Mouse (Mus musculus) thymus, postnatal 36 days (tissue): ENCODE data around the gene Ski.

Source experiments
- DNase-seq, 2 experiments: peaks; one replicate each; pipeline ENCODE4 v3.0.0; 2022; ENCODE audit warnings: mixed read lengths in 2 of 2

Gene Ski

GRCm38 (mm10) chr4:155173822-155174785 lies 48.3 kb downstream of the Ski start:
- no peak for DNase-seq

GRCm38 (mm10) chr4:155172909-155173821 lies 49.2 kb downstream of the Ski start:
- peak in 1 of 2 experiments; percentile 22 for DNase-seq

DNA sequence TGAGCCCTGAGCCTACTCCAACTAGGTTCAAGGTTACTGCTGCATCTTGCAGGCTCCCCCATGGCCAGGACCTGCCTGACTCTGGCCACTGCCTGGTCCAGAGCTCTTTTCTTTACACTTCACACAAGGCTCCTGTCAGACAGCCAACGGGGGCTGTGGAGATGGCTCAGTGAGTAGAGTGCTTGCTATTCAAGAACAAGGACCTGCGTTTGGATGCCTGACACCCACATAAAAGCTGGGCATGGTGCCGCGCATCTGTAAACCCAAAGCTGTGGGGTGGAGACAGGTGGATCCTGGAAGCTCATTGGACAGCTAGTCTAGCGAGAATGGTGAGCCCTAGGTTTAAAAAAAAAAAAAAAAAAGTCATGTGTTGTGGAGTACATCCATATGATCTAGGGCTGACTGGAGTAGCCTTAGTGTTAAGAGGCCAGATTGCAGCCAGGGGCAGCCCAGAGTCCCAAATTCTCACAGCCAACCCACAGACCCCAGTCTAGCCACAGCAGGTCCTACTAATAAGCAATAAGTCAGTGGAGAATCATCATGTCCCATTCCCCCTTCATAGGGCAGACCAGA lies 50.3 kb downstream of the Ski start:
- no peak for DNase-seq

- no peak for DNase-seq
These were observed 51.7 kb downstream of the Ski start for GRCm38 (mm10) chr4:155170614-155171212.

- DNase-seq: peak; percentile 37 to 64
These were observed 53.5 kb downstream of the Ski start for GRCm38 (mm10) chr4:155168835-155169252.

GRCm38 (mm10) chr4:155165861-155166260 lies 56.5 kb downstream of the Ski start:
- no peak for DNase-seq

GRCm38 (mm10) chr4:155164550-155164949 lies 57.8 kb downstream of the Ski start:
- no peak for DNase-seq

DNA sequence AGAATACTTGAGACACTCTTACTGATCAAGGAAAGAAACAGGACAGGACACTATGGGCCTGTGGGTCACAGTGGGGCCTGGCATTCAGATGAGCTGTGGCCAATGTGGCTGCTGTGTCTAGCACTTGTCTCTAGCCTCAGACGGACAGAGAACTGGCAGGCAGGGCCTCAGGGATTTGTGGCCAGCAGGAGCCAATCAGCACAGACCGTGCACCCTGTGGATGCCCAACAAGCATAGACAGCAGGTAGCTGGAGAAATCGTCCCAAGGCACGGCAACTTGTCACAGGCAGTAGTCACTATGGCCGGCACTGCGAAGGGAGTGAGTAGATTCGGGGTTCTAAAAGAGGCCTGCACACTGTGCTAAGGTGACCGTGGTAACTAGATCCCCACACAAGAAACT lies 58.7 kb downstream of the Ski start:
- peak in 1 of 2 experiments; percentile 14 for DNase-seq

DNA sequence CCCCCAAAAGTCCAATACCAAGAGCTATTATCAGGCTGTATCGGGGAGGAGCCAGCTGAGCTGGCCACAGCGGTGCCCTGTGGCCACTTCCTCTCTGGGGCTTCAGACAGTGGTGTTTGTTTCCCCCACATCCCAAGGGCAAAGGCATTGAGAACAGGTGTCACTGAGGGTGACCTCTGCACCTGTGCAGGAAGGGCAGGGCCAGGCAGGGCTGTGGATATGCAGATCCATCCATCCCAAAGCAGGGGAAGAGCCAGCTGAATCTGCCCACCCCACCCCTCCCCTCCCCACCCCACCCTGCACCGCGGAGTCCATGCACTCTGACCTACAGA lies 59.1 kb downstream of the Ski start:
- peak; percentile 22 to 51 for DNase-seq

DNA sequence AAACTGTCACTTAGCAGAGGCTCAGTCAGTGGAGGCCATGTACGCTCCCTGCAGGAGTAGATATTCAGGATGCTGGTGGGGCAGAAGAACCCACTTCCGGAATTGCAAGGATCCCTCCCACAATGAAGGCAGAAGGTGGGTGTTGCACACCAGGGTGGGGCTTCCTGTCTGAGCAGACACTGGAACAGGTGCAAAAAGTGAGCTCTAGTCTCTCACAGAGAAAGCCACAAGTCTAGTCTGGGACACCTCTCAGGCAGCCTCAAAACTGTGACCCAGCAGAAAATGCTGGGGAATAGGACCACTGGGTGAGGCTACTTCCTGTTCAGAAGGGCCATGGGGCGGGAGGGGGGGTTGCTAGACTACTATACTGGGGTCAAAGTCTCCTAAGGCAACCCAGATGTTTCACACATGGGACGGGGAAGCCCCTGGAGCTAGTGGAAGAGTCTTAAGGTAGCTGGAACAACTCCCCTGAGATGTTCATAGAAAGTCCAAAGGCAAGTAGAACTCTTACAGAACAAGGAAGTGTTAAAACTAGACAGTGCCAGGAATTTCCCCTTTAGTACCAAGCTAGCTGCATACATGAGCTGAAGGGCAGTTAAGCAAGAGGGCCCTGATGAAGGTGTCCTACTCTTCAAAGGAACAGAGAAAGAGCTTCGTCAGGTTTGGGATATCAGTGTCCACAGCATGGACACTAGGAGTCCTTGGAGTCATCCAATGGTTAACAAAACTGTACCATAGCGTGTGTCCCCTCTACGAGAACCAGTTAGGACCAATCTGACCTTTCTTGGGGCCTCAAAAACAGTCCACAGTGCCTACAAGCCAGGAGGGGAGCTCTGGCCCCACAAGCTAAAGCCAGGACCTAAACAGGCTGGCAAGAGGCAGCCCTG lies 59.7 kb downstream of the Ski start:
- peak; percentile 76 to 89 for DNase-seq

- DNase-seq: no peak
These were observed 63.9 kb downstream of the Ski start for GRCm38 (mm10) chr4:155158543-155158917.

GRCm38 (mm10) chr4:155157871-155158542 lies 64.4 kb downstream of the Ski start:
- DNase-seq: no peak

- DNase-seq: no peak
These were observed 65.7 kb downstream of the Ski start for GRCm38 (mm10) chr4:155156734-155157133.

- DNase-seq: no peak
These were observed 67.4 kb downstream of the Ski start for GRCm38 (mm10) chr4:155154986-155155385.

DNA sequence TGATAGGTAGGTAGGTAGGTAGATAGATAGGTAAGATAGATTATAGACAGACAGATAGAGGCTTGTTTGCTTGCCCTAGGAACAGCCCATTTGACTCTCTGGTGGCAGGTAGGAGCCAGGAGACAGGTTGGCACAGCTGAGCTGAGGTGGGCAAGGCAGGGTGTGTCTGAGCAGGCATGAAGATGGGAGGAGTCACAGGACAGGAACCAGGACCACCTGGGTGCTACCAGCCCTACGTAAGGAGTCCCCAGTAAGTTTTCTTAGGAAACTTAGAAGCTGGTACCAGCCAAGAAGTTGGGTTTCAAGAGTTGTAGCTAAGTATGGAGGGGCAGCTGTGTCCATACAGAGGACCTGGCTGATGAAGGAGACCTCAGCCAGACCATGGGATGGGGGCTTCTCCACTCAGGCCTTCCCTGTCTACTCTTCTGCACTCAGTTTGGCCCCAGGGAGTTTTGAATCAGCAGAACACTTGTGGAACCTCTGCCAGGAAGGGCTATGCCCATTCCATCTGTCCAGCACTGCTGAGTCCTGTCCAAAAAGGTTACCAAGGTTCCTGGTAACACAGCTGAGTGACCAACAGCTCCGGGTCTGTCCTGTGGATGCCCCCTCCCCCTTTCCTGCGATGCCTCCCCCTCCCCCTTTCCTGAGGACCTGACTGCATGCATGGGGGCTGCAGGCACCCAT lies 68.9 kb downstream of the Ski start:
- DNase-seq: no peak

- no peak for DNase-seq
These were observed 69.9 kb downstream of the Ski start for GRCm38 (mm10) chr4:155152476-155152875.

- no peak for DNase-seq
These were observed 70.5 kb downstream of the Ski start for GRCm38 (mm10) chr4:155151845-155152244.

GRCm38 (mm10) chr4:155151221-155151788 lies 71.1 kb downstream of the Ski start:
- no peak for DNase-seq

DNA sequence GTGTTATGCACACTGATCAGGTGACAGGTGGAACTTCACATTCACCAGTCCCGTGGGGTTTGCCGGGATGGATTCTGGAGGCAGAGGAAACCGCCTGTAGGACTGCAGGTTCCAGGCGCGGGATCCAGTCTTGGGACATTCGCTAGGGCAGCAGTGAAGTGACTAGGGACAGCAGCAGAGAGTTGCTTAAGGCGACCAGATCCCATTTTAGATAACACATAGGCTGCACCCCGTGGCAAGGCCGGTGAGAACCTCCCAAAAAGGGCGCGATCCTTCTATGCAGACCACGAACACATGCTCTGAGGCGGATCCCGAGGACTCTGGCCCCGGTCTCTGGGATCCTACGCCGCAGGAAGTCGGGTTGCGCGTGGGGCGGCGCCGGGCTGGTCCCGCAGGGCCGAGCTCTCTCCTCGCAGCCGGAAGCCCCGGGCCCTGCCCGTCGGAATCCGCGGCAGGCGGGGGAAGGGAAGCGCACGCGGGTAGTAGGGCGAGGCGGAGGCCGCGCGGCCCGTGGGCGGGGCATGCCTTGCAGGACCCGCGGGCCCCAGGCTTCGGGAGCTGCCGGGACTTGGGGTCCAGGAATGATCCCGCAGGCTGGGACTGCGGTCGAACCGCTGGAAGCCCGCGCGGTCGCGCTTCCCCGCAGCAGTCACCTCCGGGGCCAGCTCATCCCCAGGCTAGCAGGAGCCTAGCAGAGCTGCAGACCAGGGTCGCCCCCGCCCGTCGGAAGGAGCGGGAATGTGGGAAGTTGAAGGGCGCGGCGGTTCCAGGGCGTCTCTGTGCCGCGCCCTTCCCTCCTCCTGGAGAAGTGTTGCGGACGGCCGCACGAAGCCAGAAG lies 71.9 kb downstream of the Ski start:
- peak; percentile 88 to 92 for DNase-seq
